Mouse (Mus musculus): Measurements from ENCODE around the gene Ints5.
"Not testable (repeated sequence)": the region's sequence is repeated elsewhere in the genome, so short reads cannot be mapped to it uniquely, and the experiment has no call there.

Ints5 gene

DNA sequence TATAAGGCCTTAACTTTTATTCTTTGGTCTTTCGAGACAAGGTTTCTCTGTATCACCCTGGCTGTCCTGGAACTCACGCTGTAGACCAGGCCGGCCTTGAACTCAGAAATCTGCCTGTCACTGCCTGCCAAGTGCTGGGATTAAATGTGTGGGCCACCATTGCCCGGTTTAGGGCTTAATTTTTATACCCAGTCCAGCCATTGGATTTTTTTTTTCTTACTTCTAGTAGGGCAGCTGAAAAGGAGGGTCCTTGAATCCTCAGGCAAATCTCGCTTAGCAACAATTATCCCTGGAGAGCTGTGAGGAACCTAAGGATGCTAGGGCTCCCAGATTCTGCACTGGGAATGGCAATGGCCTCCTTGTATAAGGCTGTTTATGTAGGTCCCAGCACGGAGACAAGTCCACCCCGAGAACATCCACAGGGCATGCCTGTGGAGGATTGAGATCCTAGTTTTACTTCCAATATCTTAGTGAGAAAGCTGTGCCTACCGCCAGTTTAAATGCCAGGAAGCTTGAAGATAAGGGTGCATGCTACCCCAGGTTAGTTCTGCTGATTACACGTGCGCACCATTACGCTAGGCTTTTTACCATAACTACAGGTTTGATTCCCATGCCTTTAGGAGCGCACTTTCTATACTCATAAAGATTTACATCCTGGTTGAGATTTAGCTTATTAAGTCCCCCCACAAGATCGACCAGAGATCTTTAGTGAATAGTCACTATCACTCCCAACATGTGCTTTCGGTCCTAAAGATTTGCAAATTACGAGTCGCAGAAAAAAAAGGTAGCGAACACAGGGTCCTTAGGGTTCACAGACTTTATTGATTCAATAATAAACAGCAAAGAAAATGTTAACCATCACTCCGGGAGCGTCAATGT is 5.0 kb upstream of the Ints5 start:
- DNase-seq: no peak

DNA sequence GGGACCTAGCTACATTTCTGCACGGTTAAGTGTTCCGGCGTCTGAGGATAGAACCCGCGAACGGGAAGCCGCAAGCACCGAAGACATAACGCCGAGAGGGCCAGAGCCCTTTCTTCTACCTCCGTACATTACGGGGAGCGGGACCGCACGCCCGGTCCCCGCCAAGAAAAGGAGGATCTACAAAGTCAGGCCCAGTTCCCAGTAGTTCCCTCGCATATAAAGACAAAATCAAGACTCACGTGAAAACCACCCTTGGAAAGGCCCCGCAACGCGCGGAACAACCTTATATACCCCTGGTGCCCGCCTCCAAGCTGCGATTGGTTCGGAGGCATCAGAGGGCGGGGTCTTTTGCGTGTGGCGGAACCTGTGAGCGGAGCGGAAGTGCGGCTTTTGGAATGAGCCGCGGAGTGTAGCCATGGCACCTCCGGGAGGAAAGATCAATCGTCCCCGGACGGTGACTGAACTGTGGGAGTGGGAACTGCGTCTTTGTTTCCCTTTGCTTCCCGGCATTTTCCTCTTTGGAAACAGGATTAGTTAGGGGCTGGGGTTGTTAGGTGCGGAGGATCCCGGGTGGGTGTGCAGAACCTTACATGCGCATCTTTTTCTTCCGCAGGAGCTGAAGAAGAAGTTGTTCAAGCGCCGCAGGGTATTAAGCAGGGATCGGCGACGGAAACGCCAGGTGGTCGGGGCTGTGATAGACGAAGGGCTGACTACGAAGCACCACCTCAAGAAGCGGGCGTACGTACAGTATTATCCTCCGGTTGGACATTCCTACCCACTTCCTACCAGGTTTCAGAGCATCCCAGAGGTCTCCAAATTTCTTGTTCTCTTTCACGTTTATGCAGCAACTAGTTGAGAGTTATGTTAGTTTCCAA is 4.1 kb upstream of the Ints5 start, which contains the start of the genes 1810009A15Rik and Gm49416:
Gene 1810009A15Rik (plus strand): TSS at position 343 of the 875 bp plus-strand sequence.
Gene Gm49416 (plus strand): TSS at position 416 of the 875 bp plus-strand sequence.
- peak; percentile 93 for DNase-seq

DNA sequence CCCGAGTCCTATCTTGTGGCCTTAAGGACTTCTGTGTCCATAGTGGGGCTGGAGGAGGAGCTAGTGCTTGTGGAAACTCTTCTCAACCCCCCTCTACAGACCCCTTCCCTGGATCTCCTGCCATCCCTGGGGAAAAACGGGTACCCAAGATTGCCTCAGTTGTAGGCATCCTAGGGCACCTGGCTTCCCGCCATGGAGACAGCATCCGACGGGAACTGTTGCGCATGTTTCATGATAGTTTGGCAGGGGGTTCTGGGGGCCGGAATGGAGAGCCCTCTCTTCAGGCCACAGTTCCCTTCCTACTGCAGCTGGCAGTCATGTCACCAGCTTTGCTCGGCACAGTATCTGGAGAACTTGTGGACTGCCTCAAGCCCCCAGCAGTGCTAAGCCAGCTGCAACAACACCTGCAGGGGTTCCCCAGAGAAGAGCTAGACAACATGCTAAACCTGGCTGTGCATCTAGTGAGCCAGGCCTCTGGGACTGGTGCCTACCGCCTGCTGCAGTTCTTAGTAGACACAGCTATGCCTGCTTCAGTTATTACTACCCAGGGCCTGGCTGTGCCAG is 2.7 kb downstream of the Ints5 start:
- no peak for DNase-seq

DNA sequence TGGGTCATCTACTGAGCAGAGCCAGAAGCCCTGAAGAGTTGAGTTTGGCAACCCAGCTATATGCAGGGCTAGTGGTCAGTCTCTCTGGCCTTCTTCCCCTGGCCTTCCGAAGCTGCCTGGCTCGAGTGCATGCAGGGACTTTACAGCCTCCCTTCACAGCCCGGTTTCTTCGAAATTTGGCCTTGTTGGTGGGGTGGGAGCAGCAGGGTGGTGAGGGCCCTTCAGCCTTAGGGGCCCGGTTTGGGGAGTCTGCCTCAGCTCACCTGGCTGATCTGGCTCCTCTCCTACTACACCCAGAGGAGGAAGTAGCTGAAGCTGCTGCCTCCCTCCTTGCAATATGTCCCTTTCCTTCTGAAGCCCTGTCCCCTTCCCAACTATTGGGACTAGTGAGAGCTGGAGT is 3.4 kb downstream of the Ints5 start:
- not testable (repeated sequence) for DNase-seq

DNA sequence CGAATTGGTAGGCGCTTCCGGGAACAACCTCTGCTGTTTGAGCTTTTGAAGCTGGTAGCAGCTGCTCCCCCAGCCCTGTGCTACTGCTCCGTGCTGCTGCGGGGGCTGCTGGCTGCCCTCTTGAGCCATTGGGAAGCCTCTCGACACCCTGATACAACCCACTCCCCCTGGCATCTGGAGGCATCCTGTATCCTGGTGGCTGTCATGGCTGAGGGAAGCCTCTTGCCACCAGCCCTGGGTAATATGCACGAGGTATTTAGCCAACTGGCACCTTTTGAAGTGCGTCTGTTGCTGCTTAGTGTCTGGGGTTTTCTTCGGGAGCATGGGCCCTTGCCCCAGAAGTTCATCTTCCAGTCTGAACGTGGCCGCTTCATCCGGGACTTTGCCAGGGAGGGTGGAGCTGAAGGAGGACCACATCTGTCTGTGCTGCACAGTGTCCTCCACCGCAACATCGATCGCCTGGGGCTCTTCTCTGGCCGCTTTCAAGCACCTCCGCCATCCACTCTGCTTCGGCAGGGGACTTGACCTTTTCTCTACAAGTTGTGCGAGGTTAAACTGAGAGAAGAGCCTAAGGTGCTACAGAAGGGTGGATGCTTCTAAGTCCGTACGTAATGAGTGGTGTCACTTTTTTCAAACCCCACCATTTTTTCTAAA is 4.5 kb downstream of the Ints5 start:
- peak; percentile 34 to 36 for DNase-seq

DNA sequence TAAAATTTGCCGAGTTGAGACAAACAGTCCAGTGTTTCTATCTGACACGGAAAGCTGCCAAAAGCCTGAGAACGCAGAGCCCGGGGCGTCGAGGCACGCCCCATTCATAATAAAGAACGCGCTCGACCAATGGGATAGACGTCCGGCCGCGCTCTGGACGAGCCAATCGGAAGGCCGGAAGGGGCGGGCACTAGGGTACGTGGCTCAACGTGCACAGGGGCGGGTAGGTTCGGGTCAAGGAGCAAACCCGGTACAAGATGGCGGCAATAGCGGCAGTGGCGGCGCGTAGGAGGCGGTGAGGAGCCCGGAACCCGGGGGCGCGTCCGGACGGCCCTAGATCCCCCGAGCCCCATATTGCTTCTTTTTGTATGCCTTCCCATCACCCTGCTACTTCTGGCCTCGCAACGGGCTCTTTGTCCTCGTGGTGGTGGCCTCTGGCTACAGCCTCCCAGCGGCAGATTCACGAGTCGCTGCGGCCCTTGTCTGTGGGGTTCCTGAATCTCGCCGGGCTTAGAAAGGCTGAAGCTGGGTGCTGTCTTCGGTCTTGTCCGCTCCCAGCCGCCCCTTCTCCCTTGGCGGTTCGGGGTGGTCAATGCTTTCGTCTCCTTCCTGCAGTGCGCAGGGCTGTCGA is 5.2 kb downstream of the Ints5 start, which contains the start of gene Ganab:
Gene Ganab (plus strand): TSS at position 207 of the 631 bp plus-strand sequence.
- peak; percentile 93 to 95 for DNase-seq

DNA sequence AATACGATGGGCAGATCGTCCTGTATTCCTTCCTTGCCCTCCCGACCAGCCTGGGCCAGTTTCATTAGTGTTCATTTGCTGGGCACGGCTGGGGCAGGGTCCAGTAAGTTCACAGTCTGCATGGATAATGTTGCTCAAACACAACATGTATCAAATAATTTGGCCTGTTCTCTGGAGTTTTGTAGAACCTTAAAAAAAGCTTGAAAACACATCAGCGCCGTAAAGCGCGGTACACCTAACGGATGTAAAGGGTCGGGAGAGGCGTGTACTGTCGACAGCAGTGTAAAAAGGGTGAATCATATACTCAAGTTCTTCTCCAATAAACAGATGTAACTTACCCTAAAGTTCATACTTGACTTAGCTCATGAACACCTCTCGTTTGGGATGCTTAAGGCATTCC is 5.8 kb downstream of the Ints5 start:
- no peak for DNase-seq

DNA sequence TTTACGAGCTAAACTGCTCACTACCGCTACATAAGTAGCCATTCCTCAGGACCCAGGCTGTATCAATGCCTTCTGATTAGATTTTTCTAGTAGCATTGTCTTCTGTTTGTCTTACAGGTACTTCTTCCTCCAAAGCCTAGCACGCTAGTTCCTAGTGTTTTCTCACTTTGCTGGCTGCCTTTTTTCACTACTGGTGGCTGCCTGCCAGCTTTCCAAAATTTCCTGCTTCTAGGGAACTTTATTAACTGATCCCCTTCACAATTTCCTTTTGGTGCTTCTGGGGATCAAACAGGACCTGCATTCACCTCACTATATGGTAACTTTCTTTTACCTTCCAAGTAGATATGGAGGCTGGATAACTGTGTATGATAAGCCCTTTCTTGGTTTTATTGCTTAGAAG is 6.3 kb downstream of the Ints5 start:
- no peak for DNase-seq

DNA sequence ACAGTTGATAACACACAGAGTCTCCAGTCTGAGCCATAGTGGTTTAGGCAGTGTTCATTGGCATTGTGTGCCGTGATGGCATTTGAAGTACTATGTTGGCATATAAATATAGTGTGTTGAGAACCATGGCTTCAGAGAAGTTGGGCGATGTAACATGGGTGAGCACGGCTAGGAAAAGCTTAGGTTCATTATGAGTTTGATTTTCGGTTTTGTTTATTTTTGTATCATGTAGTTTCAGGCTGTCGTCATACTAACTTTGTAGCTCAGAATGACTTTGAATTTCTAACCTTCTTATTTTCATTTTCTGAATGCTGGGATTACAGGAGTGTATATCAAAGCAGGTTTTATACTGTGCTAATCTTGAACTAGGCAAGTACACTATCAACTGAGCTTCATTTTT is 10.6 kb downstream of the Ints5 start:
- DNase-seq: no peak

DNA sequence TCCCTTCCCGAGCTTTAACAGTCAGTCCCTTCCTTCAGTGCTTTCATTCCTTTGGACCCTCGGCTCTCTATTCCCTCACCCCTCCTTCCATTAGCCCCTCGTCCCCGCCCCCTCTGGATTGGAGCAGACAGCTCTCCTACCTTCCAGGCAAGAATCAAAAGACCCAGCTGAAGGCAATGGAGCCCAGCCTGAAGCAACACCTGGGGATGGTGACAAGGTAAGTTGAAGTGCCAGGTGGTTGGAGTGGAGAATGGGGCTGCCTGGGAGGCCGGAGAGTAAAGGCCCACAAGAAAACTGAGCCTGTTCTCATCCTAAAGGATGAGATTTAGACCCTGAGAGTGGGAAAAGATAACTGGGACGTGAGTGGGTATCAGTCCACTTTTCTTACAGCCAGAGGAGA is 15.7 kb downstream of the Ints5 start:
- DNase-seq: no peak

DNA sequence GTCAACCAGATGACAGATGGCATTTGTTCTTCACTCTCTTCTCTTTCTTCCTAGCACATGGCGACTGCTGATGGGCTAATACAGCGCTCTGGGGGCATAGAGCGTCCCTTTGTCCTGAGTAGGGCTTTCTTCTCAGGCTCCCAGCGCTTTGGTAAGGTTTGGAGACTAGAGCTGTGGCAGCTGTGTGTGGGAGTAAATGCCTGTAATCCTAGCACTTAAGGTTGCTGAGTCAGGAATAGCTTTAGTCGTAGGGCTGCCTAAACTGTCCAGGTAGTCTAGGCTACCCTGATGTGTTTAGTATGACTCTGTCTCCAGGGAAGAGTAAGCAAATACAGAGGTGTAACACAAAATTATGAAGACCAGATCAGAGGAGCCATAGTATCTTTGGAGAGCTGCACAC is 19.0 kb downstream of the Ints5 start:
- no peak for DNase-seq

DNA sequence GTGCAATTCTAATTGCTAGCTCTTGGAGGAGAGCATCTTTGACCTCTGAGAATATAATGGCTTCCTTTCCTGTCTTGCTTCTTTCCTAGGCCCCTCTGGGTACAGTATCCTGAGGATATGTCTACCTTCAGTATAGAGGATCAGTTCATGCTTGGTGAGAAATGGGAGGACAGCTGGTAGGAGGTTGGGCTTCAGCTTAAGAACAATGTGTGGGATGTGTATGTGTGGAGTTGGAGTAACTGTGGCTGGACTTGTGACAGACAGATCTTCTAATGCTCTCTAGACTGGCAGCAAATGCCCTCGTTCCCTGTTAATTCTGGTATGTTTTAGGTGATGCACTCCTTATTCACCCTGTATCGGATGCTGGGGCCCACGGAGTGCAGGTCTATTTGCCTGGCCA is 21.4 kb downstream of the Ints5 start:
- no peak for DNase-seq

DNA sequence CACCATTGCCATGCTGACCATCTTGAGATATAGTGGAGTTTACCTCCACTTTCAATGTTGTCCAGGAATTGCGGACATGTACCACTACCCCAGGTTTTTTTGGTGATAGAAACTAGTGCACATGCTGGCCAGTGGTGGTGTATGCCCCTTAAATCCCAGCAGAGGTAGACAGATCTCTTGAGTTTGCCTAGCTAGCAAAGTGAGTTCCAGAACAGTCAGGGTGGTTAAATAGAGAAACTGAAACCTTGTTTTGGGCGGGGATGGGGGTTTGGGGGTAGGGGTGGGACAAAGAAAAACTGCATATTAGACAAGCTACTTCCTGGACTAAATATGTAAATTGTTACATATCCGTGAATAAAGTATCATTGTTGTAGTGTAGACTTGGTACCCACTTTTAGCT is 26.2 kb downstream of the Ints5 start:
- no peak for DNase-seq

DNA sequence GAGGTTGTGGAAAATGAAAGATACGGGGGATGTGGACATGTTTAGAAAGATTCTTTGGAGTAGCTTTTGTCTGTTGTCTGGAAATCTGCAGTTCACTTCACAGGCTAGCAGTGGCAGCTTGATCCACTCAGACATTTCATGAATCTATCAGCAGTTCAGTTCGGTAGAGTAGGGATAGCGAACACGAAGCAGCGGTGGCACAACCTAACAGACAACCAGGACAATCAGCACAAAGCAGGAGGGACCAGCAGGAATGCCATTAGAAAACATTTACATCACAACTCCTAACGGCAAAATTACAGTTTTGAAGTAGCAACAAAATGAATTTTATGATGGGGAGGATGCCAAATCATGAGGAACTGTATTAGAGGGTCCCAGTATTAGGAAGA is 26.9 kb downstream of the Ints5 start:
- no peak for DNase-seq

DNA sequence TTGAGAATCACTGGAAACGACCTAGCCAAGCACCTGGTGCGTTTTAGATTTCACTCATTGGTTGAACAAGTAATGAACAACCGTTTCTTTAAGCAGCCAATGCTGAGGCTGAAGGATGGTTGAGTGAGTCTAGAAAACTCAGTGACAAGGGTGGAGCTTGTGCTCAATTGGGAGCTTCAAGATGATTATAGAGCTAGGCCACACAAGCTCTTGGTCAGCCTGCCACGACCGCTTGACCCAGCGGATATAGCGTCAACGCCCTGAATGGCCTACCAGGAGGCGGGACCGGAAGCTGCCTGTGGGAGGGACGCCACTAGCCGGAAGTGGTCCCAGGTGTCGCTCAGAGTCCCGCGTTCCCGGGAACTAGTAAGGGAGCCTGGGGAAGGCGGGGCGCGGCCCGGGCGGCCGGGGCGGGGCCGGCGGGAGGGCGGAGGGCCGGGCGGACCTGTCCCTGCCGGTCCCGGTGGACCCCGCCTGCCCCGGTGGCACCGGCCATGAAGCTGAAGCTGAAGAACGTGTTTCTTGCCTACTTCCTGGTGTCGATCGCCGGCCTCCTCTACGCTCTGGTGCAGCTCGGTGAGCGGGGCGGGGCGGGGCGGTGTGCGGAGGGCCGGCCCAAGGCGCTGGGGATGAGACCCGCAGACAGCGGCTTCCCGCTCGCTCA is 27.4 kb downstream of the Ints5 start, which contains the start of gene B3gat3:
Gene B3gat3 (plus strand): TSS at position 302 of the 664 bp plus-strand sequence.
- peak; percentile 95 to 96 for DNase-seq

DNA sequence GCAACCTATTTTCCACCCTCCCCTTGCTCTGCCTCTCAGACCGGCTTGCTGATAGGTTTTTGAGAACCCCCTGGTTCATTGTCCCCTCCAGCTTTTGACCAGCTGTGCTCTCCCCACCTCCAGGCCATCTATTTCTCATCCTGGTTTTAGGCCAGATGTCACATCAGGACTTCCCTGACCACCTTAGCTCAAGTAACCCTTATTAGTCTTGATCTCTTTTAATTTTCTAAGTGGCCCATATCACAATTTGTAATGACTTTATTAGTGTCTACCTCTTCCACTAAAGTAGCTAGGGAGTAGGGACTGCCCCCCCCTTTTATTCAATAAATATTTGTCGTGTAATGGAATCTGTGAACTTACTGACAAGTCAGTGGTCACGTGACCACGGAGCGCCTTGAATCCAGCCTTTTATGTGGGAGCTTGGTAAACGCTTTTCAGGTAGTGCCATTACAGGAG is 28.1 kb downstream of the Ints5 start:
- peak in 1 of 2 experiments; percentile 25 for DNase-seq

DNA sequence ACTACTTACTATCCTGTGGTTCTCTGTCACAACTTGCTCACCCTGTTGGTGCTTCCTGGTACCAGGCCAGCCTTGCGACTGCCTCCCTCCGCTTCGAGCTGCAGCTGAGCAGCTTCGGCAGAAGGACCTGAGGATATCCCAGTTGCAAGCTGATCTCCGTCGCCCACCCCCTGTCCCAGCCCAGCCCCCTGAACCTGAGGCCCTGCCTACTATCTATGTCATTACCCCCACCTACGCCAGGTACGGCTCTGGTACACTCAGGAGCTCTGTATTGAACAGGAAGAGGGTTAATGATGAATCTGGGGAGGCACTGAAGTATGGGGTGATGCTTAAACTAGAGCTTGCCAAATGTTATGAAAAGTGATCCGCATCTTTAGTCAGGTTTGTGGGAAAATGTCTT is 28.9 kb downstream of the Ints5 start:
- DNase-seq: no peak

DNA sequence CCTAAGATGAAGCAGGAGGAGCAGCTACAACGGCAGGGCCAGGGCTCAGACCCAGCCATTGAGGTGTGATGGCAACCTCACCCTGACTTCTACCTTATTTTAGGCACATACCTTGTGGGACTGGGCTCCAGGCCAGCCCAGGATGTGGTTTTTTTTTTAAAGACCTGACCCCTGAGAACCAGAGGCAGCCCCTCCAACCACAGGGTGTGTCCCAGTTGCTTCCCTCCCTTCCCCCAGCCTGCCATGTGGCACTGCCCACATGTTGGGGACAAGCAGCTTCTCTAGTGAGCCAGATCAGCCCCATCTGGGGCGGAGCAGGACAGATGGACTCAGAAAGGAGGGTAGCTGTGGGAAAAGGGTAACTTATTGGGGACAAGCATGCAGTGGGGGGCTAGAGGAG is 34.0 kb downstream of the Ints5 start:
- no peak for DNase-seq

DNA sequence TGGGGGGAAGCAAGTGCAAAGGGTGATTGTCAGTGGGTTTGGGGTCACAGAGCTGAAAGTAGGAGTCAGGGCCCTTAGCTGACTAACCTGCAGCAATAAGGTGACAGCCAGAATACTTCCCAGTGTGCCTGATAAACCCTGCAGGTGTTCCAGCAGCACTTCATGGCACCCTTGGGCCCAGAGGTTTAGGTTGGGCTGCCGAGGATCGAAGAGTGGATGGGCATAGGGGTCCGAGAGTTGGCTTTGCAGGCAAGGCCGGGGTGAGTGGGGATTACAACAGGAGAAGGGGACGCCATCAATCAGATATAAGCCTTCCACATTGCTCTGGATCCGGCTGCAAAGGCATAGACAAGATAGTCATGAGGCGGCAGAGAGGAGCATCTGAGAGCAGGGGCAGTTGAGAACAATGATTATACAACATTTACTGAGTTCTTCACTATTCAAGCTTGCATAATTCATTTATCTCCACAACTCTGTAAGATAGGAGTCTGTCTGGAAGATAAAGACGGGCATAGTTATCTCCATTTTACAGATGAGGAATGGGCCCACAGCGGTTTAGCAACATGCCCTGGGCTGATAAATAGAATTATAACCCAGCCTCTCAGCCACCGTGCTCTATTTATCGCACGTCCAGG is 35.2 kb downstream of the Ints5 start:
- no peak for DNase-seq

DNA sequence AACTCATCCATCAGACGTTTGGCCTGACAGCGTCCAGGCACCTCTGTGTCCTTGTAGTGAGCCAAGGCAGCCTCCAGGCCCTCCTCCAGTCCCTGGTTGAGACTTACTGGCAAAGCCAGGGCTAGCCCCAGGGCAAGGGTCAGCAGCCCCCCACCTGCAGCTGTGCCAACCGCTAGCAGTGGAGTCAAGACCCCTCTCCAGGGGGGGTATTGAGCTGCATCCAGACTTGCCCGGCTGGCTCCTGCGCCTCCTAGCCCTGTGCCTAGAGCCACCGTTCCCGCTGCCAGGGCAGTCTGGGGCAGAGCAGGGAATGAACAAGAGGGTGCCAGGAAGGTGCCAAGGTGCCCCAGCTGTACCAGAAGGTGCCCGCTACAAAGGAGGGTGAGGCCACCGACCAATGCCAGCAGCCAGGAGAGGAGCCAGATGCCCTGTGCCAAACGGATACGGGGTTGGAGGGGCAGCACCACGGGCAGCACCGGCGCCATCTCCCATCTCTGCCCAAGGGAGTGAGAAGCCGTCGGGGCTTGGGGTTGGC is 36.0 kb downstream of the Ints5 start:
- no peak for DNase-seq

Data from cerebellum, postnatal 36 days (tissue).